Mouse (Mus musculus) cerebellum, adult 18-20 months (tissue): Measurements from ENCODE around the gene Aph1b.
A peak's percentile ranks its signal among the peaks of the same experiment; 100 is the strongest.

Source experiments
- DNase-seq, 2 experiments: peaks; one replicate each; pipeline ENCODE4 v3.0.0; 2021

The Aph1b gene

GRCm38 (mm10) chr9:66739516-66739915 is 55.8 kb downstream of the Aph1b start:
- DNase-seq: no peak

- DNase-seq: no peak
Measured at GRCm38 (mm10) chr9:66736551-66736950, 58.7 kb downstream of the Aph1b start.

- no peak for DNase-seq
Measured at GRCm38 (mm10) chr9:66736016-66736415, 59.3 kb downstream of the Aph1b start.

- no peak for DNase-seq
Measured at GRCm38 (mm10) chr9:66735122-66735521, 60.2 kb downstream of the Aph1b start.

GRCm38 (mm10) chr9:66734568-66734967 is 60.7 kb downstream of the Aph1b start:
- no peak for DNase-seq

- peak; percentile 85 to 93 for DNase-seq
Measured at GRCm38 (mm10) chr9:66732791-66733691, 62.2 kb downstream of the Aph1b start.

GRCm38 (mm10) chr9:66731284-66731683 is 64.0 kb downstream of the Aph1b start:
- DNase-seq: no peak

GRCm38 (mm10) chr9:66730556-66730955 is 64.7 kb downstream of the Aph1b start:
- DNase-seq: no peak

GRCm38 (mm10) chr9:66727333-66727732 is 68.0 kb downstream of the Aph1b start:
- peak; percentile 62 to 73 for DNase-seq

GRCm38 (mm10) chr9:66725591-66725990 is 69.7 kb downstream of the Aph1b start:
- DNase-seq: no peak
